Mouse (Mus musculus) E14TG2a.4 (cell line): ENCODE measurements around the gene Cep170b.
A peak's percentile ranks its signal among the peaks of the same experiment; 100 is the strongest.

Source experiments
- H3K27me3 ChIP-seq: 2 replicates; pipeline ENCODE4 v1.6.1; 2014; ENCODE audit warnings: low read length, control low read depth; ENCODE audit not compliant: insufficient read depth
- H3K36me3 ChIP-seq: 2 replicates; pipeline ENCODE4 v1.6.1; 2014; ENCODE audit warnings: low read length, control low read depth; ENCODE audit not compliant: insufficient read depth
- H3K4me1 ChIP-seq: replicated peaks from 2 replicates; pipeline ENCODE4 v1.6.1; 2014; ENCODE audit warnings: low read depth, low read length, control low read depth
- H3K4me3 ChIP-seq: replicated peaks from 2 replicates; pipeline ENCODE4 v1.5.1; 2014; ENCODE audit warnings: mild to moderate bottlenecking, low read length
- H3K9me3 ChIP-seq: 2 replicates; pipeline ENCODE4 v1.6.1; 2014; ENCODE audit warnings: low read length, control low read depth
- CTCF ChIP-seq: conservative IDR thresholded peaks from 2 replicates; pipeline ENCODE4 v1.5.1; 2014; ENCODE audit warnings: low read length
- NANOG ChIP-seq: IDR thresholded peaks from 2 replicates; pipeline ENCODE4 v1.6.1; 2014; ENCODE audit warnings: borderline replicate concordance, low read length, mixed read lengths
- POU5F1 ChIP-seq: IDR thresholded peaks from 2 replicates; pipeline ENCODE4 v1.6.1; 2014; ENCODE audit warnings: low read length, borderline replicate concordance

Gene Cep170b

GRCm38 (mm10) chr12:112746808-112747605, 26.8 kb downstream of the Cep170b start:
- no peak for TF ChIP-seq POU5F1
- TF ChIP-seq CTCF: peak; percentile 31
- peaks cover 36% of the 10 kb centered on the region for H3K4me1 ChIP-seq
- 0 out of 2 replicates have a peak, but pooled peaks cover 8% of the 10 kb centered on the region for H3K27me3 ChIP-seq
- no peaks in the 10 kb centered on the region for H3K9me3 ChIP-seq
- H3K36me3 ChIP-seq: peaks cover 27% of the 10 kb centered on the region
- H3K4me3 ChIP-seq: no peak overlapping the region

GRCm38 (mm10) chr12:112747606-112747970, 27.3 kb downstream of the Cep170b start:
- TF ChIP-seq NANOG (no peak), CTCF (no peak), POU5F1 (no peak)
- Histone ChIP-seq H3K9me3 (no peaks in the 10 kb centered on the region), H3K4me1 (peaks cover 33% of the 10 kb centered on the region), H3K27me3 (0 out of 2 replicates have a peak, but pooled peaks cover 8% of the 10 kb centered on the region), H3K36me3 (peaks cover 23% of the 10 kb centered on the region), H3K4me3 (no peak overlapping the region)

- H3K4me3 ChIP-seq: no peak overlapping the region
- no peaks in the 10 kb centered on the region for H3K36me3 ChIP-seq
- H3K4me1 ChIP-seq: peaks cover 28% of the 10 kb centered on the region
- no peaks in the 10 kb centered on the region for H3K9me3 ChIP-seq
- TF ChIP-seq CTCF (no peak), NANOG (no peak)
- H3K27me3 ChIP-seq: 0 out of 2 replicates have a peak, but pooled peaks cover 8% of the 10 kb centered on the region
Observed at GRCm38 (mm10) chr12:112750976-112751375, 30.7 kb downstream of the Cep170b start.

- no peak for TF ChIP-seq NANOG
- no peak for TF ChIP-seq POU5F1
- no peak for TF ChIP-seq CTCF
Observed at GRCm38 (mm10) chr12:112752399-112752798, 32.1 kb downstream of the Cep170b start.

GRCm38 (mm10) chr12:112755900-112756299, 35.6 kb downstream of the Cep170b start:
- H3K36me3 ChIP-seq: no peaks in the 10 kb centered on the region
- no peak overlapping the region for H3K4me3 ChIP-seq
- peaks cover 29% of the 10 kb centered on the region for H3K4me1 ChIP-seq
- TF ChIP-seq NANOG (no peak), CTCF (no peak), POU5F1 (no peak)
- H3K9me3 ChIP-seq: 0 out of 2 replicates have a peak, but pooled peaks cover 6% of the 10 kb centered on the region
- H3K27me3 ChIP-seq: 0 out of 2 replicates have a peak, but pooled peaks cover 4% of the 10 kb centered on the region

More at GRCm38 (mm10) chr12:112752399-112752798, 32.1 kb downstream of the Cep170b start:
- Histone ChIP-seq H3K4me1 (peaks cover 24% of the 10 kb centered on the region), H3K27me3 (0 out of 2 replicates have a peak, but pooled peaks cover 8% of the 10 kb centered on the region), H3K9me3 (no peaks in the 10 kb centered on the region), H3K4me3 (no peak overlapping the region), H3K36me3 (no peaks in the 10 kb centered on the region)

- H3K4me1 ChIP-seq: peaks cover 32% of the 10 kb centered on the region
- 0 out of 2 replicates have a peak, but pooled peaks cover 1% of the 10 kb centered on the region for H3K27me3 ChIP-seq
- 0 out of 2 replicates have a peak, but pooled peaks cover 6% of the 10 kb centered on the region for H3K9me3 ChIP-seq
- H3K4me3 ChIP-seq: no peak overlapping the region
- TF ChIP-seq CTCF (no peak), POU5F1 (no peak), NANOG (no peak)
- no peaks in the 10 kb centered on the region for H3K36me3 ChIP-seq
Observed at GRCm38 (mm10) chr12:112757896-112758295, 37.6 kb downstream of the Cep170b start.

- Histone ChIP-seq H3K4me3 (no peak overlapping the region), H3K27me3 (peaks cover 9% of the 10 kb centered on the region; the same call in 1 of the 2 replicates), H3K4me1 (peaks cover 32% of the 10 kb centered on the region), H3K9me3 (0 out of 2 replicates have a peak, but pooled peaks cover 6% of the 10 kb centered on the region), H3K36me3 (no peaks in the 10 kb centered on the region)
- TF ChIP-seq NANOG (no peak), CTCF (no peak), POU5F1 (no peak)
Observed at GRCm38 (mm10) chr12:112759471-112759870, 39.2 kb downstream of the Cep170b start.

- no peak for TF ChIP-seq CTCF
- no peak for TF ChIP-seq POU5F1
- TF ChIP-seq NANOG: no peak
- Histone ChIP-seq H3K9me3 (0 out of 2 replicates have a peak, but pooled peaks cover 6% of the 10 kb centered on the region), H3K4me3 (peak within 1 kb of the TSS; percentile 13; the same call in 1 of the 2 replicates), H3K36me3 (no peaks in the 10 kb centered on the region), H3K4me1 (peaks cover 28% of the 10 kb centered on the region), H3K27me3 (peaks cover 9% of the 10 kb centered on the region; the same call in 1 of the 2 replicates)
Observed at GRCm38 (mm10) chr12:112760154-112760926, 40.1 kb downstream of the Cep170b start, which contains the start of gene Pld4. Gene Pld4 (plus strand): TSS chr12:112760655.
